Mouse (Mus musculus) liver, postnatal 0 days (tissue): ENCODE measurements around the gene Bbs1. TPM values are rescaled to one million over a fixed set of nuclear protein-coding genes. Genes with fewer than 3 reads are reported as not detected.

Experiments
- ATAC-seq: fragments of 200-750 bp; cut with Nextera tagmentation; 2 replicates; pipeline ENCODE4 v1.8.0; 2017; ENCODE audit warnings: mild to moderate bottlenecking, moderate library complexity
- DNase-seq: peaks from one replicate; pipeline ENCODE4 v3.0.0-alpha.2; 2016
- H3K27ac ChIP-seq: fragments of 300-500 bp; sonication (generic); 2 replicates; pipeline ENCODE4 v1.5.1; 2014; ENCODE audit warnings: antibody characterized with exemption, moderate library complexity, mild to moderate bottlenecking, low read depth
- H3K27me3 ChIP-seq: fragments of 300-500 bp; sonication (generic); 2 replicates; pipeline ENCODE4 v1.6.1; 2014; ENCODE audit warnings: low read length, control low read depth, mixed read lengths; ENCODE audit not compliant: insufficient read depth
- H3K36me3 ChIP-seq: fragments of 300-500 bp; sonication (generic); replicated peaks from 2 replicates; pipeline ENCODE4 v1.6.1; 2014; ENCODE audit warnings: mild to moderate bottlenecking, control low read depth, low read length, moderate library complexity, mixed read lengths; ENCODE audit not compliant: insufficient read depth
- H3K4me1 ChIP-seq: fragments of 300-500 bp; sonication (generic); 2 replicates; pipeline ENCODE4 v1.6.1; 2014; ENCODE audit warnings: antibody characterized with exemption, mild to moderate bottlenecking, control low read depth; ENCODE audit not compliant: insufficient read depth
- H3K4me2 ChIP-seq: fragments of 300-500 bp; sonication (generic); 2 replicates; pipeline ENCODE4 v1.6.1; 2014; ENCODE audit warnings: low read depth, mild to moderate bottlenecking, low read length, moderate library complexity, mixed read lengths
- H3K4me3 ChIP-seq: fragments of 300-500 bp; sonication (generic); 2 replicates; pipeline ENCODE4 v1.5.1; 2014; ENCODE audit warnings: low read depth, low read length
- H3K9ac ChIP-seq: fragments of 300-500 bp; sonication (generic); replicated peaks from 2 replicates; pipeline ENCODE4 v1.6.1; 2014; ENCODE audit warnings: mild to moderate bottlenecking, moderate library complexity
- H3K9me3 ChIP-seq: fragments of 300-500 bp; sonication (generic); 2 replicates; pipeline ENCODE4 v1.6.1; 2016; ENCODE audit warnings: mild to moderate bottlenecking, control low read depth, low read length, mixed read lengths
- CTCF ChIP-seq: sonication (generic); IDR thresholded peaks from 2 replicates; pipeline ENCODE4 v1.5.1; 2016; ENCODE audit warnings: antibody characterized with exemption, low read depth
- EP300 ChIP-seq: IDR thresholded peaks from 2 replicates; pipeline ENCODE4 v1.6.1; 2016; ENCODE audit warnings: antibody characterized with exemption, low read depth, mild to moderate bottlenecking
- WGBS: fragments of 180-500 bp; shearing (Covaris S2); extraction: QIAGEN DNeasy Blood & Tissue Kit; methylation state at CpG from one replicate; pipeline ENCODE4 v1.1.7; 2014; ENCODE audit not compliant: insufficient replicate concordance; 5-methylcytosine and 5-hydroxymethylcytosine counted together
- polyA plus RNA-seq: library from polyadenylated mRNA; unstranded; fragments of >200 nt; fragmentation: Nextera tagmentation; extraction: Ambion mirVana; gene quantifications from 2 replicates; pipeline ENCODE4 v1.2.1, GENCODE M21; 2015

Gene Bbs1
- polyA plus RNA-seq, 1 experiment from 2014 or later, result 0.46 TPM

DNA sequence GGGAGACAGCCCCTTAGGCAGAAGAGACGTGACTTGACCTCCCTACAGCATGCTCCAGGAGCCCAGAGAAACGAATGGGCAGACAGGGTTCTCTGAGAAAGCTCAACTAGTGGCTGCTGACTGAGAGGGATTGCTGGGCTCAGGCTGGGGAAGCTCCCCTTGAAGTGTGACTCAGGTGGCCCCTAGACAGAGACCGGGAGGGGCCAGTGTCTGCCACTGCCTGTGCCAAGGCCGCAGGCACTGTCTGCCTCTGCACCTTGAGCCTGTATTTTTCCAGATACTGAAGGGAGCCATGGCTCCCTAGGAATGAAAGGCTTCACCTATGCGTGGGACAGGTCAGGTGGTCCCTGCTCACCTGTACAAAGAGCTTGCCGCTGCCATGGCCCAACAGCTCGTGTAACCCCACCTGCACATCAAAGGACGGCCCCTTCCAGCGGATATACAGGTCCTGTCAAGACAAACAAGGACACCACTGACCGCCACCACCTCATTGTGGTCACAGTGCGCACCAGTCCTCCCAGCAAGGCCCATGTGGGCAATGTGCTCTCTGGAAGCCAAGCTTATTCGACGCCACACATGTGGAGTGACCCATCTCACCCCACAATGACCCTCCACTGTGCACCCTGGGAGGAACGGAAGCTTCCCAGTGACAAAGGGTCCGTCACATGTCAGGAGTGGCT, 9.6 kb upstream of the Bbs1 start:
- H3K4me1 ChIP-seq, result no peaks in the 10 kb centered on the region
- no peak for DNase-seq
- 83% methylated on average over 15 of the region's 15 CpGs for WGBS
- H3K36me3 ChIP-seq, result peaks cover 73% of the 10 kb centered on the region
- H3K27ac ChIP-seq, result no peak overlapping the region
- H3K9me3 ChIP-seq, result no peaks in the 10 kb centered on the region
- TF ChIP-seq EP300 (no peak), CTCF (no peak)
- no peaks in the 10 kb centered on the region for H3K27me3 ChIP-seq
- H3K9ac ChIP-seq, result no peak overlapping the region
- no peak overlapping the region for H3K4me2 ChIP-seq
- ATAC-seq, result no peak
- H3K4me3 ChIP-seq, result no peak overlapping the region

DNA sequence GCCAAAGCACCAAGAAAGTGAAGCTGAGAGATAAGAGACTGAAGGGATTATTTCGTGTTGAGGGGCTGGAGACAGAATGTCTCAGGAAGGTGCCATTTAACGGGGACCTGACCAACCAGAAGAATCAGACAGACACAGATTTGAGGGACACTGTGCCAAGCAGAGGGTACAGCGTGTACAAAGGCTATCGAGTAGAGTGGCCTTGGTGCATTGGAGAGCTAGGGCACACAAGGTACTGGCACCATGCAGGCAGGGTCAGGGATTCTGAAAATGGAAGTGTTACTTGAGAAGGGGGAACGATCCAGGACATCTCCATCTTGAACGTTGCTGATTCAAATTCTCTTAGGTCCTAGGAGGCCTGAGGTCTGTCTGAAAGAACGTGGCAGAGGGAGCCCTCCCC, 2.9 kb upstream of the Bbs1 start:
- H3K36me3 ChIP-seq, result peaks cover 46% of the 10 kb centered on the region
- no peak for TF ChIP-seq CTCF
- no peak for TF ChIP-seq EP300
- no peak for ATAC-seq

DNA sequence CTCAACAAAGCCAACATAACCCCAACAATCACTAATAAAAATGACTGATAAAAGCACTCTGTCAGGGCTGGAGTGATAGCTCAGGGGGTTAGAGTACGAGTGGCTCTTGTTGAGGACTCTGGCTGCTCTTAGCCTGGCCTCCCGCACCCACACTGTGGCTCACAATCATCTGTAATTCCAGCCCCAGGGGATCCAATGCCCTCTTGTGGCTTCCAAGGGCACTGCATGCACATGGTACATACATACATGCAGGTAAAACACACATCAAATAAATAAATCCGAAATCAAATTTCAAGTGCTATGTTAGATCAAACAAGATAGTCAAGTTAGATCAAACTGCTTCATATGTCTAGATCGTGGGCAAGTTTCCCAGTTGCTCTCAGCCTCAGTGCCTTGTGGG, 1.7 kb upstream of the Bbs1 start:
- no peaks in the 10 kb centered on the region for H3K9me3 ChIP-seq
- DNase-seq (peak; percentile 65), ATAC-seq (no peak)
- H3K36me3 ChIP-seq, result peaks cover 33% of the 10 kb centered on the region
- no peak for TF ChIP-seq EP300
- peak; percentile 85 for TF ChIP-seq CTCF
- no peak overlapping the region for H3K27ac ChIP-seq
- no peak overlapping the region for H3K4me2 ChIP-seq
- 84% methylated on average over 4 of the region's 4 CpGs for WGBS
- no peak overlapping the region for H3K9ac ChIP-seq
- no peaks in the 10 kb centered on the region for H3K27me3 ChIP-seq
- peaks cover 7% of the 10 kb centered on the region for H3K4me1 ChIP-seq
- no peak overlapping the region for H3K4me3 ChIP-seq

More for the DNA sequence above, 2.9 kb upstream of the Bbs1 start:
- peaks cover 7% of the 10 kb centered on the region for H3K4me1 ChIP-seq
- H3K9ac ChIP-seq, result no peak overlapping the region
- H3K4me3 ChIP-seq, result no peak overlapping the region
- no peak for DNase-seq
- H3K4me2 ChIP-seq, result no peak overlapping the region
- 82% methylated on average over 7 of the region's 7 CpGs for WGBS
- H3K9me3 ChIP-seq, result no peaks in the 10 kb centered on the region
- H3K27ac ChIP-seq, result no peak overlapping the region
- H3K27me3 ChIP-seq, result no peaks in the 10 kb centered on the region

DNA sequence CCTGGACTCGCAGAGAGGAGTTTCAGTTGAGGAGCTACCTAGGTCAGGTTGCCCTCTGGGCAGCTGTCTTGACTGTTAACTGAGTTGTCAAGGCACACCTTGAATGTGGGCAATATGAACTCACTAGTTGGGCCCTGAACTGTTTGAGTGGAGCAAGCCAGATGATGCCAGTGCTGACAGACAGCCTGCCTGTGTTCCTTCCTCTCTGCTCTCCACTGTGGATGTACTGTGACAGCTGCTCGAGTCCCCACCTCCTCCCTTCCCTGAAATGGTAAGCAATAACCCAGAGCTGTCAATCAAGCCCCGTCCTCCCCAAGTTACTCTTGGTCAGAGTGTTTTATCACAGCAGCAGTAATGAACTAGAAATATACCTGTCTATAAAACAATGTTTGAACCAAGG, 6.5 kb downstream of the Bbs1 start:
- 51% methylated on average over 3 of the region's 3 CpGs for WGBS
- H3K4me2 ChIP-seq, result no peak overlapping the region
- TF ChIP-seq CTCF (no peak), EP300 (no peak)
- DNase-seq (no peak), ATAC-seq (no peak)
- H3K4me1 ChIP-seq, result no peaks in the 10 kb centered on the region
- H3K4me3 ChIP-seq, result no peak overlapping the region
- no peak overlapping the region for H3K27ac ChIP-seq
- no peaks in the 10 kb centered on the region for H3K36me3 ChIP-seq
- no peak overlapping the region for H3K9ac ChIP-seq
- no peaks in the 10 kb centered on the region for H3K27me3 ChIP-seq
- H3K9me3 ChIP-seq, result no peaks in the 10 kb centered on the region

DNA sequence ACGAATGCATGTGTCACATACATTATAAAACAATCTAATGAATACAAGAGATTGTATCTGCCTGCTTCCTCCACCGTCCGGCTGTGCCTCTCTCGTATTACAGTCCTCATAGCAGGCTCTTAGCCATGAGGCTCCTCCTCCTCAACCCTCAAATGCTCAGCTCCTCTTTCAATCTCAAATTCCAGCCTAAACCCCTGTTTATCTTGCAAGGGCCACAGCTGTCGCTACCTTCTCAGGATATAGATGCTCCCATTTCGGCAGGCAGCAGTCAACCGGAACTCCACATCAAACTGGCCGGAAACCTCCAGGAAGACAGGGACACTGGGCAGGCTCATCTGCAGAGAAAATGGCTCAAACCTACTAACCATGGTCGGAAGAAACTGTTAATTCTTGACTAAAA, 7.5 kb downstream of the Bbs1 start:
- Histone ChIP-seq H3K4me1 (no peaks in the 10 kb centered on the region), H3K4me2 (no peak overlapping the region), H3K36me3 (no peaks in the 10 kb centered on the region), H3K4me3 (no peak overlapping the region), H3K9me3 (no peaks in the 10 kb centered on the region), H3K9ac (no peak overlapping the region), H3K27me3 (no peaks in the 10 kb centered on the region), H3K27ac (no peak overlapping the region)
- TF ChIP-seq CTCF (no peak), EP300 (no peak)
- no peak for ATAC-seq
- DNase-seq, result no peak
- WGBS, result 73% methylated on average over 9 of the region's 9 CpGs

DNA sequence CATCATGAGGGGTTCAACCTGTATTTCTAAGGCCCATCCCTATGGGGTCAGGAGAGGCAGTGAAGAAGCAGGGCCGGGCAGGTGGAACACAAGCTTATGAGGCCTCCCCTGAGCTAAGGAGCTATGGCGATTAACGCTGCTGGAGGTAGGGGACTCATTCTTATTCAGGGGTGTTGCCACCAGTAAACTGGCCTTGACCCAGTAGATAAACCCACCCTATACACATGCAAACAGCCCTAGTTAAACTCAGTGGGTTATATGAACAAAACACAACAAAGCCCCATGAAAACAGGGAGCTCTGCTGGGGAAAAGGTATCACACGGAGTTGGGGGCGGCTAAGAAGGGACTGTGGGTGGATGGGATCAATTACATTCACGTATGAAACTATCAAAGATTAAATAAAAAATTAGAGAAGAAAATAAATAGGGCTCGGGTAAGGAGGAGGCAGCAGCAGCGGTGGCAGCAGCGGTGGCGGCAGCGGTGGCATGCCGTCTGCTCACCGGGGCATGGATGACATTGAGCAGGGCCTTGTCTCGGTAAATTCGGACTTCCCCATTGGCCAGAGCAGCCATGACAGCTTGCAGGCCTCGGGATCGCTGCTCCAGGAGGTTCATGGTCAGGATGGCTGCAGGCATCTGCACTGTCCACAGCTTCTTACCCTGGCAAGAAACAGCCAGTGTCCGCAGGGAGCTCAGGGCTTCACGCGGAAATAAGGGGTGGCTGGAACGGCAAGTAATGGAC, 9.5 kb downstream of the Bbs1 start:
- H3K9ac ChIP-seq, result no peak overlapping the region
- no peak overlapping the region for H3K4me3 ChIP-seq
- no peak for ATAC-seq
- TF ChIP-seq EP300 (no peak), CTCF (no peak)
- no peaks in the 10 kb centered on the region for H3K9me3 ChIP-seq
- peaks cover 2% of the 10 kb centered on the region; the same call in 1 of the 2 replicates for H3K4me1 ChIP-seq
- no peaks in the 10 kb centered on the region for H3K36me3 ChIP-seq
- no peak for DNase-seq
- 70% methylated on average over 21 of the region's 21 CpGs for WGBS
- H3K4me2 ChIP-seq, result no peak overlapping the region
- no peaks in the 10 kb centered on the region for H3K27me3 ChIP-seq
- no peak overlapping the region for H3K27ac ChIP-seq
